Mouse (Mus musculus): ENCODE measurements at regions not wholly inside any gene's neighbourhood (a gene's known extent, or its start where the extent isn't known, plus 50 kb on each side); places are given as distances from the start of the nearest gene placed in this dataset.
A peak's percentile ranks its signal among the peaks of the same experiment; 100 is the strongest.

DNA sequence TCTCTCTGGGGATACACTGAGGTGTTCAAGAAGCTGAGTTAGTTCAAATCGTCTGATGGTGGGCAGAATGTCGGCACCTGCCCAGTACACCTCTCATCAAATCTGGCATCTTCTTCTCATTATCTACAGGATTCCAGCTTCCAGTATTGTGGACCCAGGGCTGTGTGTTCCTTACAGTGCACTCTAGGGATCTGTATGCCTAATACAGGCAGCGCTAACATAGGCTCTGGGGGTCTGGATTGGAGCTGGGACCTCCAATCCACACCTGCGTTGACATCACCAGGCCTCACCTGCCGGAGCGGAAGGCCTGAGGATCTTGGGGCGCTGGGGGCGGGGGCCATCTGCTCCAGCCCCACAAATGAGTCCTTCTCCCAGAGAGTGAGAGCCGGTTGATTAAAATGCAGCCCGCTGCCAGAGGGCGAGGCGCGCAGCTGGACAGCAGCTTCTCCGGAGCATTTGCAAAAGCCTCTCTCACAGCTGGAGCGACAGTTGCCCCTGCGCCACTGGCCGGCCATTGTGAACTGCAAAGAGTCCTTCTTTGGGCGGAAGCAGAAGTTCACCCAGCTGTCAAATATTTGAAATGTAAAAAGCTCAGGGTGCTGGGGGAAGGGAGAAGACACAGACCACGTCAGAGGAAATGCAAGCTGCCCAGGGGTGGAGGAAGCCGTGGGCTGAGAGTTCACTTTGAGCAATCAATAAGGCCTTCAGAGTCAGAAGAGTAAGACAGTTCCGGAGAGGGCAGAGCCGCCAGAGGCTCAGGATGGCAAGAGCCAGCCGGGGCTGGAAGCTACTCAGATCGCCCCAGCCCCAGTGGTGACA lies 347.0 kb downstream of the Rnf144a start:
- Histone ChIP-seq H3K27ac (ENCODE audit: low read length) (no peak overlapping the region), H3K4me3 (ENCODE audit: low read depth, low read length) (no peak overlapping the region)
- 8% methylated on average over 24 of the region's 24 CpGs for WGBS (ENCODE audit: insufficient replicate concordance)

DNA sequence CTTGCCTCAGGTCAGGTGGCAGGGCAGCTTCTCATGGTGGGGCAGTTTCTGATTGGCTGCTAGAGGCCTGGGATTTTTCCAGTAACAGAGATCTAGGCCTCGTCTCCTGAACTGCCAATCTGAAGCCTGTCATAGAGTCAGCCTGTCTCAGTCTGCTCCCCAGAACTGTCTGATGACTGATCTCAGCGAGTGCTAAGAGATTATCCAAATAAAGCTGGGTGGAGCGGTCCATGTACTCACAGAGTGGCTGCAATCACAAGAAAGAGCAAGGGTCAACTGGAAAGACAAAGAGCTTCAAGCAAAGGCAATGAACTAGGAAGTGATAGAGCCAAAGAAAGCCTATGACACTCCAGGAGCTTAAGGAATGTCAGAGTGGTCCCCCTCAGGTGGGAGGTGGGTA lies 354.7 kb downstream of the Rnf144a start:
- no peak for ATAC-seq (ENCODE audit: low read depth)
- Histone ChIP-seq H3K4me3 (ENCODE audit: low read depth, low read length) (no peak overlapping the region), H3K4me2 (ENCODE audit: low read depth, low read length) (no peak overlapping the region), H3K9ac (ENCODE audit: low read depth, low read length) (no peak overlapping the region), H3K27ac (ENCODE audit: low read length) (no peak overlapping the region), H3K9me3 (replicated peaks; ENCODE audit: control insufficient read depth, low read length) (no peaks in the 10 kb centered on the region), H3K4me1 (ENCODE audit: control insufficient read depth, low read depth, low read length) (no peaks in the 10 kb centered on the region), H3K36me3 (ENCODE audit: control insufficient read depth, insufficient read depth) (no peaks in the 10 kb centered on the region), H3K27me3 (ENCODE audit: control insufficient read depth, insufficient read depth, low read depth, low read length) (no peaks in the 10 kb centered on the region)
- WGBS (ENCODE audit: insufficient replicate concordance), result 27% methylated on average over 3 of the region's 3 CpGs

More for the DNA sequence above, 347.0 kb downstream of the Rnf144a start:
- ATAC-seq (ENCODE audit: low read depth), result no peak
- no peaks in the 10 kb centered on the region for H3K27me3 ChIP-seq (ENCODE audit: control insufficient read depth, insufficient read depth, low read depth, low read length)
- H3K9ac ChIP-seq (ENCODE audit: low read depth, low read length), result no peak overlapping the region
- no peaks in the 10 kb centered on the region for H3K9me3 ChIP-seq (replicated peaks; ENCODE audit: control insufficient read depth, low read length)
- no peaks in the 10 kb centered on the region for H3K36me3 ChIP-seq (ENCODE audit: control insufficient read depth, insufficient read depth)
- peak overlapping the region; percentile 30 for H3K4me2 ChIP-seq (ENCODE audit: low read depth, low read length)
- H3K4me1 ChIP-seq (ENCODE audit: control insufficient read depth, low read depth, low read length), result no peaks in the 10 kb centered on the region

DNA sequence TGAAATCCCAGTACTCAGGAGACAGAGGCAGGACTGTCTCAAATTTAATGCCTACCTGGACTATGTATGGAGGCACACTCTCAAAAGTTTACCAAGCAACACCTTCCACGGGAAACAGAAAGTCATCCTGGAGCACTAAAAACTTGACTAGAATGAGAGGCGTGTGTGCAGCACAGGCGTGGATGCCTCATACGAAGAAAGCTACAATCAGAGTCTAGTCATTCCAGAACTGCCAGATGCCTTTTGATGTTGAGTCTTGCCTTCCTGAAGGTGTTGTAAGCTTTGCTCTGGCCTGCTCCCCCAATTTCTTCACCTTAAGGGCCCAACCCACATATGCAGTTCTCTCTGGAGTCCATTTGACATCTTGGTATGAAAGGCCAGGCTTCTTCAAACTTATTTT lies 356.0 kb downstream of the Rnf144a start:
- Histone ChIP-seq H3K4me3 (ENCODE audit: low read depth, low read length) (no peak overlapping the region), H3K9me3 (replicated peaks; ENCODE audit: control insufficient read depth, low read length) (no peaks in the 10 kb centered on the region), H3K36me3 (ENCODE audit: control insufficient read depth, insufficient read depth) (no peaks in the 10 kb centered on the region), H3K27ac (ENCODE audit: low read length) (no peak overlapping the region), H3K4me2 (ENCODE audit: low read depth, low read length) (no peak overlapping the region), H3K9ac (ENCODE audit: low read depth, low read length) (no peak overlapping the region), H3K27me3 (ENCODE audit: control insufficient read depth, insufficient read depth, low read depth, low read length) (no peaks in the 10 kb centered on the region), H3K4me1 (ENCODE audit: control insufficient read depth, low read depth, low read length) (no peaks in the 10 kb centered on the region)
- ATAC-seq (ENCODE audit: low read depth), result no peak
- WGBS (ENCODE audit: insufficient replicate concordance), result 67% methylated on average over 4 of the region's 4 CpGs

DNA sequence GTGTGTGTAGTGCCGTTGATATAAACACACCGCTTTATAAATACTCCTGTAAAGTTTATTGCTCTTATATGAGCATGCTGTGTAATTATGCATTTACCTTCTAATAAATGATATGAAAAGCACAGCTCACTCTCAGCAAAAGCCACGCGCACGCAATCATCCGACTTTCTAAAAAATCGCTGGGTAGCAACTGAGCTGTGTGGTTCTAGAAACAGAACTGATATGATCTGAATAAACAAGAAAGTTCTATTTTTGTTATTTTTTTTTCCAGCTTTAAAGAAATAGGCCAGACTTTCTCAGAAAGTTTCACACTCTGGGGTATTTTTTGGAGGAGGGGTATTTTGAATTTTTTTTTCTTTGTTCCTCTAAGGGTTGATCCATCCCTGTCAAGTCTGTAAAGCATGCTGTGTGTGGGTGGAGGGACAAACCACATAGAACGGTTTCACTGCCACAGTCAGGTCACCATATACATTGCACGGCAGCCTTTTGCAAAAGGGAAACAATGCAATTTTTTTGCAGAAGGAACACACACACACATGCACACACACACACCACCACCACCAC lies 357.5 kb downstream of the Rnf144a start:
- H3K9ac ChIP-seq (ENCODE audit: low read depth, low read length), result no peak overlapping the region
- no peak overlapping the region for H3K4me3 ChIP-seq (ENCODE audit: low read depth, low read length)
- H3K4me1 ChIP-seq (ENCODE audit: control insufficient read depth, low read depth, low read length), result no peaks in the 10 kb centered on the region
- 68% methylated on average over 9 of the region's 9 CpGs for WGBS (ENCODE audit: insufficient replicate concordance)
- no peak overlapping the region for H3K4me2 ChIP-seq (ENCODE audit: low read depth, low read length)
- H3K9me3 ChIP-seq (replicated peaks; ENCODE audit: control insufficient read depth, low read length), result no peaks in the 10 kb centered on the region
- no peak for ATAC-seq (ENCODE audit: low read depth)
- H3K27ac ChIP-seq (ENCODE audit: low read length), result no peak overlapping the region
- no peaks in the 10 kb centered on the region for H3K36me3 ChIP-seq (ENCODE audit: control insufficient read depth, insufficient read depth)
- no peaks in the 10 kb centered on the region for H3K27me3 ChIP-seq (ENCODE audit: control insufficient read depth, insufficient read depth, low read depth, low read length)

DNA sequence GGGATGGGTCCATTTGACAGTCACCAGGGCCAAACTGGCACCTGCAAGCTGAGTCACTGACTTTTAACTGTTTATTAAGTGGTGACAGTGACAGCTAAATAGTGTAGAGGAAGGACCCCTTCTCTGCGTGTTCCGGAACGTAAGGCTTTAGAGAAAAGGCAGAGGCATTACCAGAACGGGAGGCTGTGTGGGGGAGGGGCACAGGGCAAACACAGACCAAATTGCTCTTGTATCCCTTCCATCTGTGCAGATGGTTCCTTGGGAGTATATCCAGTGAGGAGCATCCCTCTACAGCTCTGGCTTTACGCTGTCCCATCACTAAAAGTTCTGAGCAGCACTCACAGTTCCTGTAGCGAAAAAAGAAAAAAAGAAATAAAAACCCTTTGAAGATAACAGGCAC lies 368.1 kb downstream of the Rnf144a start:
- Histone ChIP-seq H3K4me3 (ENCODE audit: low read depth, low read length) (no peak overlapping the region), H3K9ac (ENCODE audit: low read depth, low read length) (no peak overlapping the region), H3K4me2 (ENCODE audit: low read depth, low read length) (no peak overlapping the region), H3K9me3 (replicated peaks; ENCODE audit: control insufficient read depth, low read length) (no peaks in the 10 kb centered on the region), H3K36me3 (ENCODE audit: control insufficient read depth, insufficient read depth) (no peaks in the 10 kb centered on the region), H3K4me1 (ENCODE audit: control insufficient read depth, low read depth, low read length) (no peaks in the 10 kb centered on the region), H3K27me3 (ENCODE audit: control insufficient read depth, insufficient read depth, low read depth, low read length) (no peaks in the 10 kb centered on the region), H3K27ac (ENCODE audit: low read length) (no peak overlapping the region)
- 66% methylated on average over 6 of the region's 6 CpGs for WGBS (ENCODE audit: insufficient replicate concordance)
- no peak for ATAC-seq (ENCODE audit: low read depth)

DNA sequence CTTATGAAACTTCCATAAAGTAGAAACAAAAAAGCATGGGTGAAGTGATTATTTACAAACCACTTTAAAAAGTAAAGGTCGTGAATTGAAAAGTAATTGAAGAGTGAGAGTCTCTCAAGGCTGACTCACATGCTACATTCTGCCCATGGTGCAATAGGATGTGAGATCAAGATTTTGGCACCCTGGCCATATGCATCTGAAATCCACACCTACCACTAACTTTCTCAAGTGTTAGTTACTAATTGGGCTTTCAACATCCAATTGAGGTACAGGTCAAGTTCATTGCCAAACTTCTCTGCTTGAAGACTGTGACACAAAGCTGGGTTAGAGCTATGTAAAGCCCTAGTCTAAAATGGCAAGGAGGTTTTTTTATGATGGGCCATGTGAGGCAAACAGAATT lies 369.7 kb downstream of the Rnf144a start:
- Histone ChIP-seq H3K4me3 (ENCODE audit: low read depth, low read length) (no peak overlapping the region), H3K27ac (ENCODE audit: low read length) (no peak overlapping the region), H3K4me2 (ENCODE audit: low read depth, low read length) (no peak overlapping the region), H3K36me3 (ENCODE audit: control insufficient read depth, insufficient read depth) (no peaks in the 10 kb centered on the region), H3K4me1 (ENCODE audit: control insufficient read depth, low read depth, low read length) (no peaks in the 10 kb centered on the region), H3K9ac (ENCODE audit: low read depth, low read length) (no peak overlapping the region), H3K27me3 (ENCODE audit: control insufficient read depth, insufficient read depth, low read depth, low read length) (no peaks in the 10 kb centered on the region), H3K9me3 (replicated peaks; ENCODE audit: control insufficient read depth, low read length) (no peaks in the 10 kb centered on the region)
- WGBS (ENCODE audit: insufficient replicate concordance), result 55% methylated on average over 1 of the region's 1 CpGs
- no peak for ATAC-seq (ENCODE audit: low read depth)

DNA sequence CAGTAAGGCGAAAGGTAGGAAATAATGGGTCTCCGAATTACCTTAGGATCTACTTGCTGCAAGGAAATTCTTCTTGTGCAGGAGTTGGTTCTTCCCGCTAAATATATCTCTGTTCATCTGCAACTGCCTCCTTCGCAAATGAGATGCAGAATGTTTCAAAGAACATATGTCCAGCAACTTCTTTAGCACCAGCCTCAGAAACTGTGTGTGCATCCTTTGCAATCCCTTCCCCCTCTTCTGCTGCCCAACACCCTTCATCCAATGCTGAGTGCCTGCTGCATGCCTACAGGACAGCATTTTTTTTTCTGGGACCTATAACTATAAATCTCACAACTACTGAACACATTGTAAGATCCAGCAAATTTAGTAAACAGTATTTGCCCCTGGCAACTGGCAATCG lies 402.1 kb downstream of the Rnf144a start:
- no peak overlapping the region for H3K9ac ChIP-seq (ENCODE audit: low read depth, low read length)
- no peaks in the 10 kb centered on the region for H3K27me3 ChIP-seq (ENCODE audit: control insufficient read depth, insufficient read depth, low read depth, low read length)
- no peaks in the 10 kb centered on the region for H3K4me1 ChIP-seq (ENCODE audit: control insufficient read depth, low read depth, low read length)
- ATAC-seq (ENCODE audit: low read depth), result no peak
- H3K36me3 ChIP-seq (ENCODE audit: control insufficient read depth, insufficient read depth), result no peaks in the 10 kb centered on the region
- no peak overlapping the region for H3K4me3 ChIP-seq (ENCODE audit: low read depth, low read length)
- H3K27ac ChIP-seq (ENCODE audit: low read length), result no peak overlapping the region
- no peaks in the 10 kb centered on the region for H3K9me3 ChIP-seq (replicated peaks; ENCODE audit: control insufficient read depth, low read length)
- 49% methylated on average over 5 of the region's 5 CpGs for WGBS (ENCODE audit: insufficient replicate concordance)
- H3K4me2 ChIP-seq (ENCODE audit: low read depth, low read length), result no peak overlapping the region

DNA sequence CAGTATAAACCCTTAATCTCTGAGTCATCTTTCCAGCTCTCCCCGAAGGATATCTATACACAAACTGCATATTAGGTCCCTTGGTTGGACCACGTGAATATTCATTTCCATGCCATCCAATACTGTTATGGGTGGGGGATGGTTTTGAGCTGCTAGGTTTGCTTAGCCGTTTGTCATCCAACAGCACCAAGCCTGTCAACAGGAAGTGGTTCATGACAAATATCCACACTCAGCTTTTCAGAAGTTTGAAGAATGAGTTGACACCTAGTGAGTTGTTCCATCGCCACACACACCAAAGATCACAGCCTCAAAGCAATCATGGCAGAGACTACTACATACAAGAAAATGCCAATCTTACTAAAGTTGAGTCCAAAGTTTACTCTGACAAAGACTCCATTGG lies 421.0 kb downstream of the Rnf144a start:
- H3K4me3 ChIP-seq (ENCODE audit: low read depth, low read length), result no peak overlapping the region
- H3K4me2 ChIP-seq (ENCODE audit: low read depth, low read length), result no peak overlapping the region
- no peak overlapping the region for H3K27ac ChIP-seq (ENCODE audit: low read length)
- ATAC-seq (ENCODE audit: low read depth), result no peak
- no peaks in the 10 kb centered on the region for H3K36me3 ChIP-seq (ENCODE audit: control insufficient read depth, insufficient read depth)
- H3K4me1 ChIP-seq (ENCODE audit: control insufficient read depth, low read depth, low read length), result no peaks in the 10 kb centered on the region
- H3K9me3 ChIP-seq (replicated peaks; ENCODE audit: control insufficient read depth, low read length), result no peaks in the 10 kb centered on the region
- 50% methylated on average over 4 of the region's 4 CpGs for WGBS (ENCODE audit: insufficient replicate concordance)
- no peaks in the 10 kb centered on the region for H3K27me3 ChIP-seq (ENCODE audit: control insufficient read depth, insufficient read depth, low read depth, low read length)
- no peak overlapping the region for H3K9ac ChIP-seq (ENCODE audit: low read depth, low read length)

DNA sequence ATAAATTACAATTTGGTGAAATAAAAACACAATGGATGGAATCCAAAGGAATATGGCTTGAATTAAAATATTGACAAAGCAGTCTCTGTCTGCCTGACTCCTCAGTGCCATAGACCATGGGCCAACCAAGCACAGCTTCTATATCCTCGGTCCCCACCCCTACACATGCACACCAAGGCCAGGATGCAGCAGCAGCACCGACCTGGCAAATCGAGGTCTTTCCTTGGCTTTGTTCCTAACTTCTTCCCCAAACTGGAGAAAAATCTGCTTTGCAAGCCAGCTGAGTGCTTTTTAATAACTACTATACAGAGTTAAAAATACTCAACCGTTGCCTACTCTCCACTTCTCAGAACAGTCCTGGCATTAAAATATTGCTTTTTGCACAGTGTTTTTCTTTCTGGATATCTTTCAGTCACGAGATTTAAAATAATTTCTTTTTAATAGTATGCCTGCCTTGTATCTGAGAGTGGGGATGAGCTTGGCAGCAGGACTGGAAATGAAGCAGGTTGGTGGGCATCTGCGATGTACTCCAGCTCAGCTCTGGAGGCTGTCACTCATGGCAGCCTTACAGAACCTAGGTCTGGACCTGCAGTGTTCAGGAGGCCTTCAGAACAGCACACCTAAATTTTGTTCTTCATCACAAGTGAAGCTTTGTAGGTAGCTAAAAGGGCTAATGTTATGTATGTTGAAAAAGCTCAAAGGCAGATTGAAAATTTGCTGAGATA lies 423.1 kb downstream of the Rnf144a start:
- no peak overlapping the region for H3K4me2 ChIP-seq (ENCODE audit: low read depth, low read length)
- no peak for ATAC-seq (ENCODE audit: low read depth)
- no peak overlapping the region for H3K27ac ChIP-seq (ENCODE audit: low read length)
- H3K9ac ChIP-seq (ENCODE audit: low read depth, low read length), result no peak overlapping the region
- no peaks in the 10 kb centered on the region for H3K4me1 ChIP-seq (ENCODE audit: control insufficient read depth, low read depth, low read length)
- no peaks in the 10 kb centered on the region for H3K27me3 ChIP-seq (ENCODE audit: control insufficient read depth, insufficient read depth, low read depth, low read length)
- H3K36me3 ChIP-seq (ENCODE audit: control insufficient read depth, insufficient read depth), result no peaks in the 10 kb centered on the region
- WGBS (ENCODE audit: insufficient replicate concordance), result 55% methylated on average over 6 of the region's 6 CpGs
- no peak overlapping the region for H3K4me3 ChIP-seq (ENCODE audit: low read depth, low read length)
- H3K9me3 ChIP-seq (replicated peaks; ENCODE audit: control insufficient read depth, low read length), result no peaks in the 10 kb centered on the region
